Mouse (Mus musculus): ENCODE measurements at regions not wholly inside any gene's neighbourhood (a gene's known extent, or its start where the extent isn't known, plus 50 kb on each side); places are given as distances from the start of the nearest gene placed in this dataset.

DNA sequence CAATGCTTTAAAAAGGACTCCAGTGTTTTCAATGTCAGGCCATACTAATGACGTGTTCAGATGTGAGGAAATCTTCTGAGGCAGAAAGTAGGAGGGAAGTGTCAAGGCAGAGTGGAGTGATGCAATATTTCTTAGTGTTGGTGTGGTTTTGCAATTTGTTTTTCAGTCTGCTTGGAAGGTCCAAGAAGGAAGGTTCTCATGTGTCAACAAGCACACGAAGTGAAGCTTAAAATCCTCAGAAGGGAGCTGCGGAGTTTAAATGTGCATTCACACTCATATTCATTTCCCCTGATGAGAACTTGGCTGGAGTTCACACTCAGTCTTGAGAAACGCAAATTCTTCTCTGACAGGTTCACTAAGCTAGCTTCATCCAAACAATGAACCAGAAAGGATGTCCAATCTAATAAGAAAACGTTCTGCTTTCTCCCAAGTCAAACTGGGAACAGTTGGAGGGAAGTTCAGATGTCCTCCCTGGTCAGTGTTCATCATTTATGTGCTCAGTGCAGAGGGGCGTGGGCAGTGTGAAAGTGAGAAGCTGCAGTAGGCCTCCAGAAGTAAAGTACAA is 66.0 kb downstream of the Arrdc3 start:
- TF ChIP-seq POLR2A (IDR thresholded peaks at IDR 0.05; ENCODE audit: low read depth, low read length): no peak
- no peak for TF ChIP-seq CTCF (IDR thresholded peaks at IDR 0.05; ENCODE audit: extremely low read depth, insufficient read length, insufficient replicate concordance, low read depth, low read length)
